Mouse (Mus musculus): ENCODE measurements at regions not wholly inside any gene's neighbourhood (a gene's known extent, or its start where the extent isn't known, plus 50 kb on each side); places are given as distances from the start of the nearest gene placed in this dataset.

GRCm38 (mm10) chr15:38351701-38352100 is 926.3 kb downstream of the 4930447A16Rik start:
- Histone ChIP-seq H3K4me3 (replicated peaks in 1 of 3; ENCODE audit: low read depth in 2 of 3, low read length in 2 of 3, poor library complexity in 1 of 3) (no peak overlapping the region), H3K36me3 (replicated peaks in 1 of 2; ENCODE audit: control insufficient read depth in 1 of 2, insufficient read depth in 1 of 2, low read length in 1 of 2) (no peaks in the 10 kb centered on the region), H3K27me3 (replicated peaks) (no peaks in the 10 kb centered on the region), H3K27ac (ENCODE audit: insufficient read depth, low read depth) (no peak overlapping the region), H3K9me3 (replicated peaks; ENCODE audit: low read length) (peaks cover 2% of the 10 kb centered on the region), H3K4me2 (ENCODE audit: insufficient read depth, low read depth, poor library complexity, severe bottlenecking) (no peak overlapping the region), H3K4me1 (ENCODE audit: control insufficient read depth in 1 of 2, insufficient read depth in 2 of 2) (no peaks in the 10 kb centered on the region), H3K79me2 (replicated peaks; ENCODE audit: control insufficient read depth, extremely low read depth, insufficient read depth, poor library complexity, severe bottlenecking) (no peaks in the 10 kb centered on the region), H3K9ac (ENCODE audit: insufficient read depth, low read depth) (no peak overlapping the region)
- no peak for DNase-seq (ENCODE audit: extremely low read depth)
- no peak for TF ChIP-seq CTCF (conservative IDR thresholded peaks at IDR 0.05 in 1 of 2, IDR thresholded peaks at IDR 0.05 in 1 of 2; ENCODE audit: low read depth in 2 of 2, low read length in 2 of 2)
- TF ChIP-seq GABPA (IDR thresholded peaks at IDR 0.05; ENCODE audit: insufficient replicate concordance, low read depth, low read length), result no peak
- no peak for TF ChIP-seq UBTF (IDR thresholded peaks at IDR 0.05; ENCODE audit: low read depth, low read length)
- TF ChIP-seq SMC3 (IDR thresholded peaks at IDR 0.05; ENCODE audit: low read depth, low read length), result no peak
- no peak for TF ChIP-seq RAD21 (IDR thresholded peaks at IDR 0.05; ENCODE audit: low read depth, low read length)
- TF ChIP-seq POLR2AphosphoS2 (IDR thresholded peaks at IDR 0.05; ENCODE audit: low read depth, low read length), result no peak
- no peak for TF ChIP-seq EP300 (IDR thresholded peaks at IDR 0.05; ENCODE audit: low read length)
- no peak for TF ChIP-seq MXI1 (IDR thresholded peaks at IDR 0.05; ENCODE audit: low read depth, low read length)
- no peak for TF ChIP-seq TCF12 (IDR thresholded peaks at IDR 0.05; ENCODE audit: low read depth, low read length)
- no peak for TF ChIP-seq ETS1 (conservative IDR thresholded peaks at IDR 0.05; ENCODE audit: low read depth, low read length)
- TF ChIP-seq MAZ (IDR thresholded peaks at IDR 0.05; ENCODE audit: low read depth, low read length), result no peak
- TF ChIP-seq USF1 (IDR thresholded peaks at IDR 0.05; ENCODE audit: low read depth, low read length), result no peak
- TF ChIP-seq ZKSCAN1 (IDR thresholded peaks at IDR 0.05; ENCODE audit: borderline replicate concordance, low read depth, low read length), result no peak
- TF ChIP-seq MEF2A (IDR thresholded peaks at IDR 0.05; ENCODE audit: borderline replicate concordance, low read depth, low read length), result no peak
- TF ChIP-seq USF2 (conservative IDR thresholded peaks at IDR 0.05; ENCODE audit: low read depth, low read length), result no peak
- TF ChIP-seq ZNF384 (IDR thresholded peaks at IDR 0.05; ENCODE audit: low read depth, low read length), result no peak
- TF ChIP-seq HCFC1 (IDR thresholded peaks at IDR 0.05; ENCODE audit: low read depth, low read length), result no peak
- TF ChIP-seq IRF4 (IDR thresholded peaks at IDR 0.05; ENCODE audit: low read depth, low read length), result no peak
- dilution Hi-C loops (cut with MboI; ENCODE audit: extremely low pct_ligation_motif_present, extremely low pct_unique_long_range_greater_than_20kb, low sequenced_read_pairs), result no loop called here
- in situ Hi-C loops (cut with MboI; ENCODE audit: low pct_ligation_motif_present, low pct_unique_long_range_greater_than_20kb, low sequenced_read_pairs), result no loop called here

- TF ChIP-seq SMC3 (IDR thresholded peaks at IDR 0.05; ENCODE audit: low read depth, low read length) (no peak), ZKSCAN1 (IDR thresholded peaks at IDR 0.05; ENCODE audit: borderline replicate concordance, low read depth, low read length) (no peak), ZC3H11A (IDR thresholded peaks at IDR 0.05; ENCODE audit: low read depth, low read length) (no peak), MXI1 (IDR thresholded peaks at IDR 0.05; ENCODE audit: low read depth, low read length) (no peak), ELF1 (IDR thresholded peaks at IDR 0.05; ENCODE audit: low read depth, low read length) (no peak)
- H3K36me3 ChIP-seq (replicated peaks in 1 of 2; ENCODE audit: control insufficient read depth in 1 of 2, insufficient read depth in 1 of 2, low read length in 1 of 2), result no peaks in the 10 kb centered on the region
- H3K4me2 ChIP-seq (ENCODE audit: insufficient read depth, low read depth, poor library complexity, severe bottlenecking), result no peak overlapping the region
- no peaks in the 10 kb centered on the region for H3K27me3 ChIP-seq (replicated peaks)
- no peak overlapping the region for H3K4me3 ChIP-seq (replicated peaks in 1 of 3; ENCODE audit: low read depth in 2 of 3, low read length in 2 of 3, poor library complexity in 1 of 3)
- H3K4me1 ChIP-seq (ENCODE audit: control insufficient read depth in 1 of 2, insufficient read depth in 2 of 2), result no peaks in the 10 kb centered on the region
- no peaks in the 10 kb centered on the region for H3K9me3 ChIP-seq (replicated peaks; ENCODE audit: low read length)
- DNase-seq (ENCODE audit: extremely low read depth), result no peak
- H3K27ac ChIP-seq (ENCODE audit: insufficient read depth, low read depth), result no peak overlapping the region
- dilution Hi-C loops (cut with MboI; ENCODE audit: extremely low pct_ligation_motif_present, extremely low pct_unique_long_range_greater_than_20kb, low sequenced_read_pairs), result no loop called here
- in situ Hi-C loops (cut with MboI; ENCODE audit: low pct_ligation_motif_present, low pct_unique_long_range_greater_than_20kb, low sequenced_read_pairs), result no loop called here
- no peak overlapping the region for H3K9ac ChIP-seq (ENCODE audit: insufficient read depth, low read depth)
- no peaks in the 10 kb centered on the region for H3K79me2 ChIP-seq (replicated peaks; ENCODE audit: control insufficient read depth, extremely low read depth, insufficient read depth, poor library complexity, severe bottlenecking)
These were observed 928.0 kb downstream of the 4930447A16Rik start for GRCm38 (mm10) chr15:38353371-38353770.

All from CH12.LX (cell line).